Mouse (Mus musculus) intestine, postnatal 0 days (tissue): ENCODE measurements around the gene Cwc25. TPM values are rescaled to one million over a fixed set of nuclear protein-coding genes. Genes with fewer than 3 reads are reported as not detected.

ENCODE experiments used
- ATAC-seq: fragments of 200-750 bp; cut with Nextera tagmentation; 2 replicates; pipeline ENCODE4 v1.8.0; 2017; ENCODE audit warnings: mild to moderate bottlenecking, moderate TSS enrichment, moderate library complexity
- H3K27ac ChIP-seq: fragments of 300-500 bp; sonication (generic); 2 replicates; pipeline ENCODE4 v1.5.1; 2014; ENCODE audit warnings: mild to moderate bottlenecking, low read depth, low read length, moderate library complexity
- H3K27me3 ChIP-seq: fragments of 300-500 bp; sonication (generic); replicated peaks from 2 replicates; pipeline ENCODE4 v1.6.1; 2014; ENCODE audit warnings: low read length, mixed read lengths; ENCODE audit not compliant: control insufficient read depth, insufficient read depth
- H3K36me3 ChIP-seq: fragments of 300-500 bp; sonication (generic); 2 replicates; pipeline ENCODE4 v1.6.1; 2014; ENCODE audit warnings: mild to moderate bottlenecking, moderate library complexity; ENCODE audit not compliant: control insufficient read depth, insufficient read depth
- H3K4me1 ChIP-seq: fragments of 300-500 bp; sonication (generic); replicated peaks from 2 replicates; pipeline ENCODE4 v1.6.1; 2014; ENCODE audit warnings: antibody characterized with exemption, low read length, mixed read lengths; ENCODE audit not compliant: control insufficient read depth, insufficient read depth
- H3K4me2 ChIP-seq: fragments of 300-500 bp; sonication (generic); replicated peaks from 2 replicates; pipeline ENCODE4 v1.6.1; 2014; ENCODE audit warnings: low read depth, mild to moderate bottlenecking, moderate library complexity
- H3K4me3 ChIP-seq: fragments of 300-500 bp; sonication (generic); 2 replicates; pipeline ENCODE4 v1.5.1; 2014; ENCODE audit warnings: low read depth, low read length
- H3K9ac ChIP-seq: fragments of 300-500 bp; sonication (generic); 2 replicates; pipeline ENCODE4 v1.6.1; 2014; ENCODE audit warnings: mild to moderate bottlenecking, low read depth, low read length
- H3K9me3 ChIP-seq: fragments of 300-500 bp; sonication (generic); 2 replicates; pipeline ENCODE4 v1.6.1; 2016; ENCODE audit warnings: mixed run types; ENCODE audit not compliant: control insufficient read depth
- CTCF ChIP-seq: sonication (generic); IDR thresholded peaks from 2 replicates; pipeline ENCODE4 v1.5.1; 2016; ENCODE audit warnings: low read depth, mild to moderate bottlenecking, control low read depth, antibody characterized with exemption, moderate library complexity
- WGBS: fragments of 180-500 bp; shearing (Covaris S2); extraction: QIAGEN DNeasy Blood & Tissue Kit; methylation state at CpG from one replicate; pipeline ENCODE4 v1.1.7; 2014; 5-methylcytosine and 5-hydroxymethylcytosine counted together
- polyA plus RNA-seq: library from polyadenylated mRNA; unstranded; fragments of >200 nt; fragmentation: Nextera tagmentation; extraction: Ambion mirVana; gene quantifications from 2 replicates; pipeline ENCODE4 v1.2.1, GENCODE M21; 2015

Gene Cwc25
- polyA plus RNA-seq, 1 experiment from 2014 or later = 8.5 TPM

DNA sequence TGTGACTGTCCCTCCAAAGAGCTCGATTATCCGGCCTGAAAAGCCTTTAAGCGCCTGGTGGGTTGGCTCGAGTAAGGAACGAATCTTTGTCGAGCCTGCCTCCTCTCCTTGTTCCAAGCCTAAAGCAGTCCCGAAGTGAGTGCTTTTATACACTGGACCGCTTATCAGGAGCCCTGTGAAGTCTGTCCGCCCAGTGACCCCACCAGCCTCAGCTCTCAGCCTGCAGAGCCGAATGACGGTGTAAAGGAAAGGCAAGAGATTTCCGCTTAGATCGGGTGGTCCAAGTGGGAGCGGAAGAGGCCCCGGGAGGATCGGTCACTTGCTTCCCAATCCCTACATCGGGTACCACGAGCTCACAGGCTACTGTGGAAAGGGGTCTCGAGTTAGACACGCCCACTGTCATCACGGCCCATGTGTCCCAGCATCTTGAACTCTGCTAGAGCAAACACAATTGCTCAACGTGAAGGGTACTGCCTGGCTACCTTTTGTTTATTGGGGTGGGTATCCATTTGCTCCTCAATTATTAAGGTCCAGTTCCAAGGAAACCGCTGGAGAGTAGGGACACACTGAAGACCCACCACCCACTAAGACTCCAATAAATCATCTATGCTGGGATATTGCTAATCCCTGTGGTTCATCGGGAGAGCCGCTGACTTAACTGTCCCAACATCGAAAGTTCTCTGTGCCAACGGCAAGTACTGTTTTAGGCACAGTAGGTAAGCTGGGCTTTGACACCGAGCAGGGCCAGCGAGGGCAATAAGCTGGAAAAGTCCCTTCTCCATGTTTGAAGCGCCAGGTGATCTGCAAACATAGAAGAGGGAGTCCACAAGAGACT lies 65.4 kb downstream of the Cwc25 start:
- Histone ChIP-seq H3K9ac (peak overlapping the region; percentile 85), H3K4me3 (peak overlapping the region; percentile 77), H3K9me3 (no peaks in the 10 kb centered on the region), H3K27ac (peak overlapping the region; percentile 98), H3K4me2 (peak overlapping the region; percentile 79), H3K36me3 (no peaks in the 10 kb centered on the region), H3K4me1 (peaks cover 12% of the 10 kb centered on the region), H3K27me3 (no peaks in the 10 kb centered on the region)
- no peak for TF ChIP-seq CTCF
- 15% methylated on average over 30 of the region's 30 CpGs for WGBS
- no peak for ATAC-seq

DNA sequence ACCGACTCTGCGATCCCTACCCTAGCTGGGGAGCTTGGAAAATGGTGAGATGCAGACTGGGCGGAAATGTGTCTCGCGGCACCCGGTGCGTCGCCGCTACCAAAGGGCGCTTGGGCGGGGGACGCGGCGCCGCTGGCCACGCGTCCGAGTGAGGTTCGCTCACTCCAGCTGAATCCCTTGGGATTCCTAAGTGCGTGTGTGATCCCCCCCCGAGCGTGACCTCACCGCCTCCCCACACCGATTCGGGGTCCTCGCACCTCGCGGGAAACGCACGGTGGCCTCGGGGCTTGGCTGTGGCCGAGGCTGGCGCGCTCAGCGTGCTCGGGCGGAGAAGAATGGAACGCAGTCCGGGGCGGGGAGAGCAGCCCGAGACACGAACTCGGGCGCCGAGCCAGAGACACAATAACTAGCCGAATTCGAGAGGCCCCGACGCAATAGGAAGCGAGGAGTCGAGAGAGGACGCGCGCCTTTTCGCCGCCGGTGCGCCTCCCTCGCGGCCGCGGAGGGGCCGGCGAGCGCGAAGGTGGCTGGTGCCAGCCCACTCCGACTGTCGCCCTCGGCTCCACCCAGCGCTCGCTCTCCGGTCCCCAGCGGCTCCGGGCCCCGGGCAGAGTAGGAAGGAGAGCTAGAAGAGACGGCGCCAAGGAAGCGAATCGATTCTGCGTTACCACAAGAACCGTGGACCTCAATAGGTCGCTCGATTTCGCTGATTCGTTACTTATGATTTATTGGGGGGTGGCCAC lies 66.2 kb downstream of the Cwc25 start, which contains the start of gene Pcgf2:
Pcgf2 (minus strand) TSS at position 495 of the 743 bp plus-strand sequence.
- under 1% methylated on average over 85 of the region's 85 CpGs for WGBS
- TF ChIP-seq CTCF = no peak
- ATAC-seq = peak; percentile 9

DNA sequence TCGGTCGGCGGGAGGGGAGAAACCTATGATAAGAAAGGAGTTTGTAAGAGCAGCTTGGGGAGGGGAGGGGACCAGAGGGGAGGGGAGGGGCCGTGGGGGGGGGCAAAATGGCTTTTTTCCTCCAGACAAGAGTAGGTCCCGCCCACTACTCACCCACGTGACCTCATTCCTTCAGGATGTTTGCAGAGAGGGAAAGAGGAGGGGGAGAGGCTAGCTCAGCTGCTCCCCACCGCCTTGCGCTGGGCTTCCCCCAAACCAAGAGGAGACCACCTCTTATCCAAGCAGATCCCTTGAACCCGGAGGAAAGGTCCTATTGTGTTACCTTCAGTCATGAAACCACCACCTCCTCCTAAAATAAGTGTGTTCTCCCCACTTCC lies 66.7 kb downstream of the Cwc25 start:
- Histone ChIP-seq H3K27me3 (no peaks in the 10 kb centered on the region), H3K4me3 (peak overlapping the region; percentile 77), H3K4me2 (peak overlapping the region; percentile 79), H3K27ac (peak overlapping the region; percentile 98), H3K9ac (peak overlapping the region; percentile 85), H3K4me1 (peaks cover 22% of the 10 kb centered on the region), H3K9me3 (no peaks in the 10 kb centered on the region), H3K36me3 (no peaks in the 10 kb centered on the region)
- WGBS = 0% methylated on average over 8 of the region's 9 CpGs
- TF ChIP-seq CTCF = no peak
- ATAC-seq = peak; percentile 9; the same call in 1 of the 2 replicates

More for the DNA sequence above, 66.2 kb downstream of the Cwc25 start, which contains the start of gene Pcgf2:
- Histone ChIP-seq H3K27ac (peak within 1 kb of the TSS; percentile 98), H3K36me3 (no peaks in the 10 kb centered on the region), H3K27me3 (no peaks in the 10 kb centered on the region), H3K4me2 (peak within 1 kb of the TSS; percentile 79), H3K9ac (peak within 1 kb of the TSS; percentile 85), H3K4me3 (peak within 1 kb of the TSS; percentile 77), H3K4me1 (peaks cover 20% of the 10 kb centered on the region), H3K9me3 (no peaks in the 10 kb centered on the region)

DNA sequence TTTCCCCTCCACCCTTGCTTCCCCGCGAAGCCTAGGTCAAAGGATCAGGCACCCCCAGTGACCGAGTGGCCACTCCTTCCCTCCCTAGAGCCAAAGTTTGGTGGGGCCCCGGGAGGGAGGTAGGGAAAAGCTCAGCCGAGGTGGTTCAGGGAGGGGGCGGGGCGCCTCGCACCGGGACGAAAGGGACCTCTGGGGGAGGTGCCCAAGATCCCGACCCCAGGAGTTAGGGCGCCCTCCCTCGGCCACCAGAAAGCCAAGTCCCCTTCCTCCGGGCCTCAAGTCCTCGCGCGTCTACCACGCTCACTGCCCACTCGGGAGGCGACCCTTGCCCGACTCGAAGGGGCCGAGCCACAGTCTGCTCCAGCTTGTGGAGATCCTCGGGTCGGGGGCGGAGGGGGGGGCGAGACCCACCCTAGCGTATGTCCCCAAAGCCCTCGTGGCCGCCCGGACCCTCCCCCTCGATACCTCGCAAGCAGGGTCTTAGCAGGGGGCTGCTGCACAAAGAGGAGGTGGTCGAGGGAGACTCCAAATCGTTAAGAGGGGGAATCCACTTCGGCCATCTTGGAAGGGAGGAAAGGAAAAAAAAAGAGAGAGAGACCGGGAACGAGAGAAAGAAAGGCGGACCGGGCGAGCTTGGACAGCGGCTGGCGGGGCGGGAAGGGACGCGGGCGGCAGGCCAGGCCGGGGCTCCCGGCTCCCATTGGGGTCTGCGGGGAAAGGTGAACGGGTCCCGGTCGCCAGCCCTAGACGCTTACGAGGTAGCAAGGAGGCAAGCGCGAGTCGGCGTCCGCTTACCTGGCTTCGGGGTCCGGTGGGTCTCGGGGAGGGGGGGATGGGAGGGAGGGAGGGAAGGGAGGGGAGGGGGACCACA lies 67.4 kb downstream of the Cwc25 start:
- WGBS = under 1% methylated on average over 55 of the region's 63 CpGs
- Histone ChIP-seq H3K4me2 (peak overlapping the region; percentile 79), H3K4me1 (peaks cover 22% of the 10 kb centered on the region), H3K4me3 (peak overlapping the region; percentile 77), H3K36me3 (no peaks in the 10 kb centered on the region), H3K9me3 (no peaks in the 10 kb centered on the region), H3K27ac (peak overlapping the region; percentile 98), H3K9ac (peak overlapping the region; percentile 85), H3K27me3 (no peaks in the 10 kb centered on the region)
- ATAC-seq = no peak
- TF ChIP-seq CTCF = peak; percentile 79

DNA sequence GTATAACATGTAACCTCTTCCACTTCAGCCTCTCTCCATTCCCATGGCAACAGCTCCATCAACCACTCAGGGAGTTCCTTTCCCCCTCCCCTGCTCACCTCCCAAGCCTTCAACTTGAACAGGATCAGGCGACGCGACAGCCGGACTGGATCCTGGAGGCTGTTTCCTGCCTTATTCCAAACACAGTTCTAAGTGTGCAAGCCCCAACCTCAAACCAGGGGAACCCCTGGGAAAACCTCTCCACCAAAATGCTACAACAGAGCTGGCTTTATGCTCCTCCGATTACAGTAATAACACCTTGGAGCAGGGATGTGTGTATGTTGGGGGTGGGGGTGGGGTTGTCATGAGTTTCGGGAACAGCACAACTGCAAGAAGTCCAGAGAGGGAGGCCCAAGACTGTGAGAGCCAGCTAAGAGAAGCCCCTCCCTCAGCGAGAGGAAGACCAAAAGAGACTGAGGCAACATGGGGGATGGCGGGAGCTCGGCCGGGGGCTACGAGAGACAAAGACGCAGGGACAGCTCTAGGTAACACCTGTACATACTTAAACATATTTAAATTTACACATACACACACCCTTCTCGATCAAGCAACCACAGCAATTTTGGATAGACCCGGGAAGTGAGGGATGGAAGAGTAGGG lies 68.3 kb downstream of the Cwc25 start:
- peaks cover 22% of the 10 kb centered on the region for H3K4me1 ChIP-seq
- no peaks in the 10 kb centered on the region for H3K9me3 ChIP-seq
- H3K27ac ChIP-seq = peak overlapping the region; percentile 98
- peak overlapping the region; percentile 79 for H3K4me2 ChIP-seq
- peak overlapping the region; percentile 77 for H3K4me3 ChIP-seq
- no peak for ATAC-seq
- peaks cover 8% of the 10 kb centered on the region; the same call in 1 of the 2 replicates for H3K36me3 ChIP-seq
- WGBS = 3% methylated on average over 14 of the region's 14 CpGs
- no peaks in the 10 kb centered on the region for H3K27me3 ChIP-seq
- H3K9ac ChIP-seq = peak overlapping the region; percentile 85
- no peak for TF ChIP-seq CTCF
